Mouse (Mus musculus): ENCODE data around the gene Akr1c13. TPM values are rescaled to one million over a fixed set of nuclear protein-coding genes. Genes with fewer than 3 reads are reported as not detected.
"Not testable (repeated sequence)": the region's sequence is repeated elsewhere in the genome, so short reads cannot be mapped to it uniquely, and the experiment has no call there.

The Akr1c13 gene
- 29.3 and 32.8 TPM in 2 replicates for polyA plus RNA-seq (2014; fragmentation: Nextera tagmentation; extraction: Ambion mirVana)

- H3K4me2 ChIP-seq: peak within 1 kb of the TSS; percentile 21; the same call in 1 of the 2 replicates
- H3K27me3 ChIP-seq (replicated peaks; ENCODE audit: control insufficient read depth, insufficient read depth, low read length): no peaks in the 10 kb centered on the region
- H3K36me3 ChIP-seq (ENCODE audit: control insufficient read depth, insufficient read depth, low read length): no peaks in the 10 kb centered on the region
- no peaks in the 10 kb centered on the region for H3K9me3 ChIP-seq (ENCODE audit: control insufficient read depth, low read length)
- H3K4me1 ChIP-seq (replicated peaks; ENCODE audit: control insufficient read depth, insufficient read depth, low read length): no peaks in the 10 kb centered on the region
- no peak within 1 kb of the TSS for H3K9ac ChIP-seq (ENCODE audit: low read depth, low read length)
- no peak for DNase-seq (ENCODE audit: low spot score)
- no peak within 1 kb of the TSS for H3K27ac ChIP-seq (ENCODE audit: low read depth, low read length)
- peak; percentile 75 for ATAC-seq (replicated peaks; ENCODE audit: low FRiP score)
- WGBS: 39% methylated on average over 3 of the region's 3 CpGs
- H3K4me3 ChIP-seq (ENCODE audit: low read depth, low read length): no peak within 1 kb of the TSS
Measured at GRCm38 (mm10) chr13:4190904-4191303, at the start of gene Akr1c13. Gene Akr1c13, plus strand, starts transcription at chr13:4191150.

- no peaks in the 10 kb centered on the region for H3K36me3 ChIP-seq (ENCODE audit: control insufficient read depth, insufficient read depth, low read length)
- no peak for DNase-seq (ENCODE audit: low spot score)
- 59% methylated on average over 1 of the region's 1 CpGs for WGBS
- ATAC-seq (replicated peaks; ENCODE audit: low FRiP score): no peak
- H3K27ac ChIP-seq (ENCODE audit: low read depth, low read length): no peak overlapping the region
- no peaks in the 10 kb centered on the region for H3K27me3 ChIP-seq (replicated peaks; ENCODE audit: control insufficient read depth, insufficient read depth, low read length)
- no peaks in the 10 kb centered on the region for H3K4me1 ChIP-seq (replicated peaks; ENCODE audit: control insufficient read depth, insufficient read depth, low read length)
- no peak overlapping the region for H3K4me2 ChIP-seq
- H3K9me3 ChIP-seq (ENCODE audit: control insufficient read depth, low read length): no peaks in the 10 kb centered on the region
- H3K4me3 ChIP-seq (ENCODE audit: low read depth, low read length): no peak overlapping the region
- no peak overlapping the region for H3K9ac ChIP-seq (ENCODE audit: low read depth, low read length)
Measured at GRCm38 (mm10) chr13:4144261-4144660, 46.7 kb upstream of the Akr1c13 start.

- no peak within 1 kb of the TSS for H3K9ac ChIP-seq (ENCODE audit: low read depth, low read length)
- no peak within 1 kb of the TSS for H3K27ac ChIP-seq (ENCODE audit: low read depth, low read length)
- no peaks in the 10 kb centered on the region for H3K27me3 ChIP-seq (replicated peaks; ENCODE audit: control insufficient read depth, insufficient read depth, low read length)
- H3K9me3 ChIP-seq (ENCODE audit: control insufficient read depth, low read length): no peaks in the 10 kb centered on the region
- DNase-seq (ENCODE audit: low spot score) (no peak), ATAC-seq (replicated peaks; ENCODE audit: low FRiP score) (no peak)
- no peak within 1 kb of the TSS for H3K4me3 ChIP-seq (ENCODE audit: low read depth, low read length)
- WGBS: 84% methylated on average over 5 of the region's 5 CpGs
- no peaks in the 10 kb centered on the region for H3K36me3 ChIP-seq (ENCODE audit: control insufficient read depth, insufficient read depth, low read length)
- H3K4me2 ChIP-seq: no peak within 1 kb of the TSS
- H3K4me1 ChIP-seq (replicated peaks; ENCODE audit: control insufficient read depth, insufficient read depth, low read length): no peaks in the 10 kb centered on the region
Measured at GRCm38 (mm10) chr13:4150518-4150917, 40.4 kb upstream of the Akr1c13 start, which contains the start of gene Akr1c18. Gene Akr1c18, minus strand, starts transcription at chr13:4150654.

- H3K36me3 ChIP-seq (ENCODE audit: control insufficient read depth, insufficient read depth, low read length): no peaks in the 10 kb centered on the region
- no peak overlapping the region for H3K4me3 ChIP-seq (ENCODE audit: low read depth, low read length)
- no peak overlapping the region for H3K27ac ChIP-seq (ENCODE audit: low read depth, low read length)
- H3K4me1 ChIP-seq (replicated peaks; ENCODE audit: control insufficient read depth, insufficient read depth, low read length): no peaks in the 10 kb centered on the region
- no peaks in the 10 kb centered on the region for H3K9me3 ChIP-seq (ENCODE audit: control insufficient read depth, low read length)
- WGBS: 63% methylated on average over 2 of the region's 2 CpGs
- no peaks in the 10 kb centered on the region for H3K27me3 ChIP-seq (replicated peaks; ENCODE audit: control insufficient read depth, insufficient read depth, low read length)
- H3K4me2 ChIP-seq: no peak overlapping the region
- ATAC-seq (replicated peaks; ENCODE audit: low FRiP score): no peak
- H3K9ac ChIP-seq (ENCODE audit: low read depth, low read length): no peak overlapping the region
- no peak for DNase-seq (ENCODE audit: low spot score)
Measured at GRCm38 (mm10) chr13:4152908-4153307, 38.0 kb upstream of the Akr1c13 start.

- Histone ChIP-seq H3K27ac (ENCODE audit: low read depth, low read length) (no peak overlapping the region), H3K4me2 (no peak overlapping the region), H3K4me3 (ENCODE audit: low read depth, low read length) (no peak overlapping the region), H3K36me3 (ENCODE audit: control insufficient read depth, insufficient read depth, low read length) (no peaks in the 10 kb centered on the region), H3K9ac (ENCODE audit: low read depth, low read length) (no peak overlapping the region), H3K27me3 (replicated peaks; ENCODE audit: control insufficient read depth, insufficient read depth, low read length) (no peaks in the 10 kb centered on the region), H3K9me3 (ENCODE audit: control insufficient read depth, low read length) (no peaks in the 10 kb centered on the region), H3K4me1 (replicated peaks; ENCODE audit: control insufficient read depth, insufficient read depth, low read length) (no peaks in the 10 kb centered on the region)
- no peak for DNase-seq (ENCODE audit: low spot score)
- 63% methylated on average over 3 of the region's 3 CpGs for WGBS
- ATAC-seq (replicated peaks; ENCODE audit: low FRiP score): no peak
Measured at GRCm38 (mm10) chr13:4153593-4153992, 37.4 kb upstream of the Akr1c13 start.

- 79% methylated on average over 2 of the region's 2 CpGs for WGBS
Measured at GRCm38 (mm10) chr13:4155286-4155685, 35.7 kb upstream of the Akr1c13 start.

GRCm38 (mm10) chr13:4168006-4168405 is 22.9 kb upstream of the Akr1c13 start:
- 38% methylated on average over 1 of the region's 1 CpGs for WGBS
- H3K4me3 ChIP-seq (ENCODE audit: low read depth, low read length): no peak overlapping the region
- H3K27ac ChIP-seq (ENCODE audit: low read depth, low read length): no peak overlapping the region
- H3K4me1 ChIP-seq (replicated peaks; ENCODE audit: control insufficient read depth, insufficient read depth, low read length): no peaks in the 10 kb centered on the region
- no peak overlapping the region for H3K9ac ChIP-seq (ENCODE audit: low read depth, low read length)
- DNase-seq (ENCODE audit: low spot score): no peak
- H3K9me3 ChIP-seq (ENCODE audit: control insufficient read depth, low read length): no peaks in the 10 kb centered on the region
- no peak for ATAC-seq (replicated peaks; ENCODE audit: low FRiP score)
- no peak overlapping the region for H3K4me2 ChIP-seq
- no peaks in the 10 kb centered on the region for H3K36me3 ChIP-seq (ENCODE audit: control insufficient read depth, insufficient read depth, low read length)
- H3K27me3 ChIP-seq (replicated peaks; ENCODE audit: control insufficient read depth, insufficient read depth, low read length): no peaks in the 10 kb centered on the region

More at GRCm38 (mm10) chr13:4155286-4155685, 35.7 kb upstream of the Akr1c13 start:
- Histone ChIP-seq H3K9ac (ENCODE audit: low read depth, low read length) (no peak overlapping the region), H3K27me3 (replicated peaks; ENCODE audit: control insufficient read depth, insufficient read depth, low read length) (no peaks in the 10 kb centered on the region), H3K4me3 (ENCODE audit: low read depth, low read length) (no peak overlapping the region), H3K36me3 (ENCODE audit: control insufficient read depth, insufficient read depth, low read length) (no peaks in the 10 kb centered on the region), H3K4me2 (no peak overlapping the region), H3K9me3 (ENCODE audit: control insufficient read depth, low read length) (no peaks in the 10 kb centered on the region), H3K4me1 (replicated peaks; ENCODE audit: control insufficient read depth, insufficient read depth, low read length) (no peaks in the 10 kb centered on the region), H3K27ac (ENCODE audit: low read depth, low read length) (no peak overlapping the region)
- DNase-seq (ENCODE audit: low spot score): no peak
- ATAC-seq (replicated peaks; ENCODE audit: low FRiP score): no peak

- no peaks in the 10 kb centered on the region for H3K27me3 ChIP-seq (replicated peaks; ENCODE audit: control insufficient read depth, insufficient read depth, low read length)
- ATAC-seq (replicated peaks; ENCODE audit: low FRiP score) (no peak), DNase-seq (ENCODE audit: low spot score) (no peak)
- 58% methylated on average over 2 of the region's 2 CpGs for WGBS
- no peak overlapping the region for H3K4me3 ChIP-seq (ENCODE audit: low read depth, low read length)
- H3K27ac ChIP-seq (ENCODE audit: low read depth, low read length): no peak overlapping the region
- H3K36me3 ChIP-seq (ENCODE audit: control insufficient read depth, insufficient read depth, low read length): no peaks in the 10 kb centered on the region
- H3K9me3 ChIP-seq (ENCODE audit: control insufficient read depth, low read length): no peaks in the 10 kb centered on the region
- H3K9ac ChIP-seq (ENCODE audit: low read depth, low read length): no peak overlapping the region
- H3K4me1 ChIP-seq (replicated peaks; ENCODE audit: control insufficient read depth, insufficient read depth, low read length): no peaks in the 10 kb centered on the region
- no peak overlapping the region for H3K4me2 ChIP-seq
Measured at GRCm38 (mm10) chr13:4172978-4173377, 18.0 kb upstream of the Akr1c13 start.

GRCm38 (mm10) chr13:4181321-4181720 is 9.6 kb upstream of the Akr1c13 start:
- not testable (repeated sequence) for DNase-seq (ENCODE audit: low spot score); H3K36me3 ChIP-seq (ENCODE audit: control insufficient read depth, insufficient read depth, low read length); H3K9me3 ChIP-seq (ENCODE audit: control insufficient read depth, low read length); H3K27ac ChIP-seq (ENCODE audit: low read depth, low read length); H3K4me1 ChIP-seq (replicated peaks; ENCODE audit: control insufficient read depth, insufficient read depth, low read length); ATAC-seq (replicated peaks; ENCODE audit: low FRiP score); H3K4me3 ChIP-seq (ENCODE audit: low read depth, low read length); H3K4me2 ChIP-seq; H3K9ac ChIP-seq (ENCODE audit: low read depth, low read length); H3K27me3 ChIP-seq (replicated peaks; ENCODE audit: control insufficient read depth, insufficient read depth, low read length)
- 91% methylated on average over 4 of the region's 4 CpGs for WGBS

Data from liver, embryonic 11.5 days (tissue).